Mouse (Mus musculus) C2C12 (cell line): ENCODE measurements around the gene Ldhd. TPM values are rescaled to one million over a fixed set of nuclear protein-coding genes. Genes with fewer than 3 reads are reported as not detected.
A peak's percentile ranks its signal among the peaks of the same experiment; 100 is the strongest.

ENCODE experiments used
- H3K27me3 ChIP-seq: one replicate; pipeline ENCODE4 v1.6.1; 2011; ENCODE audit not compliant: control insufficient read depth, insufficient read depth, insufficient read length
- H3K36me3 ChIP-seq: one replicate; pipeline ENCODE4 v1.6.1; 2011; ENCODE audit not compliant: control insufficient read depth, insufficient read depth
- H3K4me3 ChIP-seq: one replicate; pipeline ENCODE4 v1.5.1; 2011; ENCODE audit warnings: mild to moderate bottlenecking, control low read depth; ENCODE audit not compliant: poor library complexity, insufficient read depth, severe bottlenecking
- H3K79me2 ChIP-seq: one replicate; pipeline ENCODE4 v1.6.1; 2011; ENCODE audit not compliant: control insufficient read depth, insufficient read depth
- H3K79me3 ChIP-seq: one replicate; pipeline ENCODE4 v1.6.1; 2011; ENCODE audit warnings: low read depth, control low read depth
- H3ac ChIP-seq: one replicate; pipeline ENCODE3; 2011; ENCODE audit warnings: low read depth; ENCODE audit not compliant: control insufficient read depth, insufficient read length
- CEBPB ChIP-seq: IDR thresholded peaks from one replicate; pipeline ENCODE4 v1.6.1; 2011; ENCODE audit warnings: low read depth, mild to moderate bottlenecking, control low read depth, moderate library complexity
- CTCF ChIP-seq: IDR thresholded peaks from one replicate; pipeline ENCODE4 v1.5.1; 2011; ENCODE audit not compliant: control insufficient read depth, insufficient read depth, insufficient read length
- FOSL1 ChIP-seq: IDR thresholded peaks from one replicate; pipeline ENCODE4 v1.8.0; 2011; ENCODE audit warnings: mild to moderate bottlenecking, low read length; ENCODE audit not compliant: poor library complexity, insufficient read depth, severe bottlenecking
- MAX ChIP-seq: IDR thresholded peaks from one replicate; pipeline ENCODE4 v1.6.1; 2011; ENCODE audit warnings: mild to moderate bottlenecking, control low read depth
- MYOD1 ChIP-seq: IDR thresholded peaks from one replicate; pipeline ENCODE4 v1.6.1; 2011; ENCODE audit warnings: low read depth; ENCODE audit not compliant: control insufficient read depth, insufficient read length
- MYOG ChIP-seq: IDR thresholded peaks from one replicate; pipeline ENCODE4 v1.6.1; 2011; ENCODE audit not compliant: control insufficient read depth, insufficient read length; ENCODE audit errors: extremely low read depth
- USF1 ChIP-seq: IDR thresholded peaks from one replicate; pipeline ENCODE4 v1.6.1; 2011; ENCODE audit warnings: low read depth, mild to moderate bottlenecking, control low read depth, moderate library complexity
- polyA plus RNA-seq: library from polyadenylated mRNA; unstranded; fragments of >200 nt; fragmentation: generic; extraction: Trizol; gene quantifications from one replicate; pipeline ENCODE4 v1.2.1, GENCODE M21; 2012; ENCODE audit warnings: missing spikeins

Gene Ldhd
- polyA plus RNA-seq, 1 experiment = 0.06 TPM

GRCm38 (mm10) chr8:111632976-111633375, 2.8 kb upstream of the Ldhd start:
- no peak overlapping the region for H3ac ChIP-seq
- H3K36me3 ChIP-seq = no peaks in the 10 kb centered on the region
- no peaks in the 10 kb centered on the region for H3K79me2 ChIP-seq
- no peaks in the 10 kb centered on the region for H3K27me3 ChIP-seq
- H3K79me3 ChIP-seq = no peaks in the 10 kb centered on the region
- no peak for TF ChIP-seq MAX
- TF ChIP-seq MYOD1 = no peak
- no peak for TF ChIP-seq USF1
- TF ChIP-seq CEBPB = no peak
- no peak for TF ChIP-seq MYOG
- TF ChIP-seq CTCF = no peak
- TF ChIP-seq FOSL1 = no peak
- no peak overlapping the region for H3K4me3 ChIP-seq

GRCm38 (mm10) chr8:111631589-111631988, 1.4 kb upstream of the Ldhd start:
- no peaks in the 10 kb centered on the region for H3K27me3 ChIP-seq
- H3K79me3 ChIP-seq = no peaks in the 10 kb centered on the region
- TF ChIP-seq USF1 (no peak), CEBPB (no peak), MYOD1 (no peak), CTCF (no peak), MYOG (no peak), MAX (no peak)
- H3K79me2 ChIP-seq = no peaks in the 10 kb centered on the region
- no peaks in the 10 kb centered on the region for H3K36me3 ChIP-seq
- no peak overlapping the region for H3ac ChIP-seq
- H3K4me3 ChIP-seq = no peak overlapping the region

- H3K4me3 ChIP-seq = no peak overlapping the region
- no peaks in the 10 kb centered on the region for H3K27me3 ChIP-seq
- H3K79me2 ChIP-seq = no peaks in the 10 kb centered on the region
- no peak for TF ChIP-seq MYOD1
- no peak for TF ChIP-seq MAX
- TF ChIP-seq FOSL1 = no peak
- no peak for TF ChIP-seq CEBPB
- no peak for TF ChIP-seq MYOG
- TF ChIP-seq CTCF = no peak
- no peak for TF ChIP-seq USF1
- H3K79me3 ChIP-seq = no peaks in the 10 kb centered on the region
- H3K36me3 ChIP-seq = no peaks in the 10 kb centered on the region
- no peak overlapping the region for H3ac ChIP-seq
Observed at GRCm38 (mm10) chr8:111628894-111629501, 1.2 kb downstream of the Ldhd start.

GRCm38 (mm10) chr8:111628401-111628800, 1.8 kb downstream of the Ldhd start:
- Histone ChIP-seq H3K79me3 (no peaks in the 10 kb centered on the region), H3K27me3 (no peaks in the 10 kb centered on the region), H3K79me2 (no peaks in the 10 kb centered on the region), H3K4me3 (no peak overlapping the region), H3K36me3 (no peaks in the 10 kb centered on the region), H3ac (no peak overlapping the region)
- no peak for TF ChIP-seq CEBPB
- no peak for TF ChIP-seq FOSL1
- TF ChIP-seq CTCF = no peak
- TF ChIP-seq MYOD1 = no peak
- no peak for TF ChIP-seq USF1
- no peak for TF ChIP-seq MYOG
- no peak for TF ChIP-seq MAX

GRCm38 (mm10) chr8:111627923-111628322, 2.3 kb downstream of the Ldhd start:
- Histone ChIP-seq H3K36me3 (peaks cover 3% of the 10 kb centered on the region), H3K79me2 (no peaks in the 10 kb centered on the region), H3ac (no peak overlapping the region), H3K4me3 (no peak overlapping the region), H3K27me3 (no peaks in the 10 kb centered on the region), H3K79me3 (no peaks in the 10 kb centered on the region)
- no peak for TF ChIP-seq FOSL1
- TF ChIP-seq CTCF = no peak
- no peak for TF ChIP-seq MYOG
- TF ChIP-seq CEBPB = no peak
- no peak for TF ChIP-seq MYOD1
- no peak for TF ChIP-seq MAX
- no peak for TF ChIP-seq USF1

GRCm38 (mm10) chr8:111626933-111627332, 3.2 kb downstream of the Ldhd start:
- H3K27me3 ChIP-seq = no peaks in the 10 kb centered on the region
- no peak overlapping the region for H3K4me3 ChIP-seq
- H3K79me2 ChIP-seq = no peaks in the 10 kb centered on the region
- TF ChIP-seq MYOD1 (peak; percentile 31), CTCF (no peak)
- no peak overlapping the region for H3ac ChIP-seq
- H3K79me3 ChIP-seq = no peaks in the 10 kb centered on the region
- peaks cover 12% of the 10 kb centered on the region for H3K36me3 ChIP-seq
